ENCODE assay signal across 13 mouse cellular contexts in genomic region chr3:27195573-27196227, GRCm38 (mm10). TPM values are rescaled to one million over a fixed set of nuclear protein-coding genes. Genes with fewer than 3 reads are reported as not detected.
DNase-seq lines count a peak whose midpoint lies in the region; ATAC-seq and TF ChIP-seq lines count a peak whose summit lies in the region.
"Had no signal": no experiment of that assay in that cellular context is flagged by ENCODE, and none has a peak within 500 bp of the region (broad histone marks: within the 10 kb centered on the region; RNA-seq: fewer than 3 reads in every experiment).

No protein-coding gene starts in this region.

- no peaks in the 10 kb centered on the region for H3K27me3 ChIP-seq in kidney, adult 2 months (replicated peaks; ENCODE audit: control insufficient read depth, insufficient read depth, low read length)
- H3K27me3 ChIP-seq in neural tube, embryonic 12.5 days (replicated peaks), result no peaks in the 10 kb centered on the region
- H3K27me3 ChIP-seq in limb, embryonic 12.5 days, result no peaks in the 10 kb centered on the region
- H3K27me3 ChIP-seq: forebrain, embryonic 13.5 days had no signal

- H3K9ac ChIP-seq in neural tube, embryonic 12.5 days, result no peak overlapping the region
- no peak overlapping the region for H3K9ac ChIP-seq in limb, embryonic 12.5 days (replicated peaks)
- H3K9ac ChIP-seq: forebrain, embryonic 13.5 days had no signal

- no peak for TF ChIP-seq POLR2A in kidney, adult 2 months (IDR thresholded peaks at IDR 0.05; ENCODE audit: low read depth, low read length)

- peak; percentile 29; the same call in 1 of the 2 replicates for ATAC-seq in neural tube, embryonic 12.5 days (ENCODE audit: low FRiP score, low read depth)
- peak; percentile 29; the same call in 1 of the 2 replicates for ATAC-seq in limb, embryonic 12.5 days (ENCODE audit: insufficient number of reproducible peaks, insufficient read depth, low FRiP score, low TSS enrichment, low read depth)
- ATAC-seq: forebrain, embryonic 13.5 days had no signal

- peak overlapping the region; percentile 81 for H3K27ac ChIP-seq in kidney, adult 2 months (ENCODE audit: insufficient read depth, low read depth, low read length)
- no peak overlapping the region for H3K27ac ChIP-seq in neural tube, embryonic 12.5 days
- H3K27ac ChIP-seq in limb, embryonic 12.5 days, result no peak overlapping the region
- H3K27ac ChIP-seq: forebrain, embryonic 13.5 days; left cerebral cortex, adult 2 months had no signal

- DNase-seq in kidney, adult 2 months, result peak; percentile 54
- no peak for DNase-seq in kidney, adult 18-20 months
- DNase-seq in neural tube, embryonic 10.5 days (ENCODE audit: extremely low spot score, low spot score), result no peak
- no peak for DNase-seq in ovary, postnatal 36 days (ENCODE audit: low spot score)
- DNase-seq in right cerebral cortex, postnatal 10 days (ENCODE audit: low spot score in 2 of 2), result no peak
- DNase-seq: cerebellum, postnatal 14 days; heart, postnatal 4 days; liver; lung, postnatal 10 days had no signal

- H3K9me3 ChIP-seq in neural tube, embryonic 12.5 days, result no peaks in the 10 kb centered on the region
- no peaks in the 10 kb centered on the region for H3K9me3 ChIP-seq in limb, embryonic 12.5 days
- H3K9me3 ChIP-seq: forebrain, embryonic 13.5 days had no signal

- H3K36me3 ChIP-seq in kidney, adult 2 months (ENCODE audit: control insufficient read depth, insufficient read depth, low read length), result no peaks in the 10 kb centered on the region; the same call in 1 of the 2 replicates
- no peaks in the 10 kb centered on the region for H3K36me3 ChIP-seq in neural tube, embryonic 12.5 days
- no peaks in the 10 kb centered on the region for H3K36me3 ChIP-seq in limb, embryonic 12.5 days

- no peak overlapping the region for H3K4me3 ChIP-seq in kidney, adult 2 months (ENCODE audit: insufficient read depth, low read depth, low read length)
- no peak overlapping the region for H3K4me3 ChIP-seq in neural tube, embryonic 12.5 days
- no peak overlapping the region for H3K4me3 ChIP-seq in limb, embryonic 12.5 days (replicated peaks)
- H3K4me3 ChIP-seq: forebrain, embryonic 13.5 days; left cerebral cortex, adult 2 months had no signal

- H3K4me2 ChIP-seq in neural tube, embryonic 12.5 days (replicated peaks), result no peak overlapping the region
- H3K4me2 ChIP-seq in limb, embryonic 12.5 days, result no peak overlapping the region
- H3K4me2 ChIP-seq: forebrain, embryonic 13.5 days had no signal

- 57% methylated on average over 8 of the region's 8 CpGs for WGBS in kidney, adult 2 months
- WGBS in neural tube, embryonic 12.5 days, result 91% methylated on average over 8 of the region's 8 CpGs
- 85% methylated on average over 8 of the region's 8 CpGs for WGBS in limb, embryonic 12.5 days

- TF ChIP-seq CTCF in kidney, adult 2 months (conservative IDR thresholded peaks at IDR 0.05; ENCODE audit: insufficient read depth, insufficient read length, low read depth, low read length), result no peak

- H3K4me1 ChIP-seq in kidney, adult 2 months (ENCODE audit: control insufficient read depth, insufficient read depth, low read length), result peaks cover 58% of the 10 kb centered on the region
- no peaks in the 10 kb centered on the region for H3K4me1 ChIP-seq in neural tube, embryonic 12.5 days
- no peaks in the 10 kb centered on the region for H3K4me1 ChIP-seq in limb, embryonic 12.5 days (replicated peaks)
- H3K4me1 ChIP-seq: forebrain, embryonic 13.5 days had no signal

RNA-seq across cellular contexts. Expression of gene Nceh1, which starts 12.9 kb away (rescaled TPM):
- polyA plus RNA-seq in kidney, adult 2 months (2012; rRNA removed), result 141 and 409 TPM in 2 replicates
- polyA plus RNA-seq in neural tube, embryonic 12.5 days (2016; fragmentation: Nextera tagmentation; extraction: Ambion mirVana), result 3.7 and 5.6 TPM in 2 replicates
- 3.0 and 4.0 TPM in 2 replicates for polyA plus RNA-seq in limb, embryonic 12.5 days (2016; fragmentation: Nextera tagmentation; extraction: Ambion mirVana)

RNA-seq across cellular contexts. Expression of gene Ect2, which starts 42.0 kb away (rescaled TPM):
- 1.3 and 2.4 TPM in 2 replicates for polyA plus RNA-seq in kidney, adult 2 months (2012; rRNA removed)
- polyA plus RNA-seq in neural tube, embryonic 12.5 days (2016; fragmentation: Nextera tagmentation; extraction: Ambion mirVana), result 47.9 and 54.7 TPM in 2 replicates
- polyA plus RNA-seq in limb, embryonic 12.5 days (2016; fragmentation: Nextera tagmentation; extraction: Ambion mirVana), result 63.4 and 64.8 TPM in 2 replicates

Comparison
In these comparisons a context has a peak if more than half of its experiments do, and no peak if none do; other contexts are left out.
1. RNA of gene Nceh1, which starts 12.9 kb away (polyA plus RNA-seq): 141 to 409 TPM in kidney, adult 2 months; 3.7 to 5.6 TPM in neural tube, embryonic 12.5 days and 3.0 to 4.0 TPM in limb, embryonic 12.5 days; every median in the first group is over 10 times any median in the second.
2. RNA of gene Ect2, which starts 42.0 kb away (polyA plus RNA-seq): 63.4 to 64.8 TPM in limb, embryonic 12.5 days and 47.9 to 54.7 TPM in neural tube, embryonic 12.5 days; 1.3 to 2.4 TPM in kidney, adult 2 months; every median in the first group is over 10 times any median in the second.